Mouse (Mus musculus) kidney, embryonic 16.5 days (tissue): Measurements from ENCODE around the gene Zfp978. TPM values are rescaled to one million over a fixed set of nuclear protein-coding genes. Genes with fewer than 3 reads are reported as not detected.
"Not testable (repeated sequence)": the region's sequence is repeated elsewhere in the genome, so short reads cannot be mapped to it uniquely, and the experiment has no call there.

ENCODE experiments used
- ATAC-seq: fragments of 200-750 bp; cut with Nextera tagmentation; 2 replicates; pipeline ENCODE4 v1.8.0; 2017; ENCODE audit warnings: moderate TSS enrichment; ENCODE audit not compliant: low FRiP score, low TSS enrichment
- H3K27ac ChIP-seq: fragments of 300-500 bp; sonication (generic); 2 replicates; pipeline ENCODE4 v1.5.1; 2014; ENCODE audit warnings: low read length
- H3K27me3 ChIP-seq: fragments of 300-500 bp; sonication (generic); 2 replicates; pipeline ENCODE4 v1.6.1; 2014; ENCODE audit warnings: low read length, control low read depth, mixed read lengths; ENCODE audit not compliant: insufficient read depth
- H3K36me3 ChIP-seq: fragments of 300-500 bp; sonication (generic); 2 replicates; pipeline ENCODE4 v1.6.1; 2014; ENCODE audit warnings: low read length, control low read depth, mixed read lengths; ENCODE audit not compliant: insufficient read depth
- H3K4me1 ChIP-seq: fragments of 300-500 bp; sonication (generic); 2 replicates; pipeline ENCODE4 v1.6.1; 2014; ENCODE audit warnings: low read length, control low read depth, mixed read lengths; ENCODE audit not compliant: insufficient read depth
- H3K4me2 ChIP-seq: fragments of 300-500 bp; sonication (generic); replicated peaks from 2 replicates; pipeline ENCODE4 v1.6.1; 2014; ENCODE audit warnings: low read depth, low read length
- H3K4me3 ChIP-seq: fragments of 300-500 bp; sonication (generic); 2 replicates; pipeline ENCODE4 v1.5.1; 2014; ENCODE audit warnings: mild to moderate bottlenecking, low read length
- H3K9ac ChIP-seq: fragments of 300-500 bp; sonication (generic); replicated peaks from 2 replicates; pipeline ENCODE4 v1.6.1; 2014; ENCODE audit warnings: low read length
- H3K9me3 ChIP-seq: fragments of 300-500 bp; sonication (generic); 2 replicates; pipeline ENCODE4 v1.6.1; 2016; ENCODE audit warnings: low read length, control low read depth
- whole genome bisulfite sequencing: fragments of 180-500 bp; shearing (Covaris S2); extraction: QIAGEN DNeasy Blood & Tissue Kit; methylation state at CpG from one replicate; pipeline ENCODE4 v1.1.7; 2014; 5-methylcytosine and 5-hydroxymethylcytosine counted together
- polyA plus RNA-seq: library from polyadenylated mRNA; unstranded; fragments of >200 nt; fragmentation: Nextera tagmentation; extraction: Ambion mirVana; gene quantifications from 2 replicates; pipeline ENCODE4 v1.2.1, GENCODE M21; 2015

Gene Zfp978
- polyA plus RNA-seq, 1 experiment from 2014 or later: not detected

DNA sequence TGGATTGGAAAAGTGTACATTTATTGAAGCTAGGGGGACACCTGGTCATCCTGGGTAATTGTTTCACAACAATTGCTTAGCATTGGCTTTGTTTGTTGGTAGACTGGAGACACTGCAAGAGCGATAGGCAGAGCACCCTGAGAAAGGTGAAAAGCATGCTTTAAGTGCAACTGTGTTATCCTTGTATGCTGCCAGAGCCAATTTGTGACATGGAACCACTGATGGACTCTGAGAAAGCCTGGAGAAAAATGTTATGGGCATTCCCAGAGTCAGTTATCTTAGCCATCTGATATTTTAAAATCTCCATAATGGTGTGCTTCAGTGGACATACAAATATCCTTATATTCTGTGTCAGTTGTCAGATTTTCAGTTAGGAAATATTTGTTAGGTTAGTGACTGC lies 60.2 kb downstream of the Zfp978 start:
- not testable (repeated sequence) for H3K4me2 ChIP-seq, H3K4me1 ChIP-seq, H3K27me3 ChIP-seq, H3K9ac ChIP-seq, ATAC-seq, H3K27ac ChIP-seq, H3K36me3 ChIP-seq, H3K4me3 ChIP-seq
- H3K9me3 ChIP-seq: peaks cover 59% of the 10 kb centered on the region
- WGBS: 36% methylated on average over 1 of the region's 1 CpGs

DNA sequence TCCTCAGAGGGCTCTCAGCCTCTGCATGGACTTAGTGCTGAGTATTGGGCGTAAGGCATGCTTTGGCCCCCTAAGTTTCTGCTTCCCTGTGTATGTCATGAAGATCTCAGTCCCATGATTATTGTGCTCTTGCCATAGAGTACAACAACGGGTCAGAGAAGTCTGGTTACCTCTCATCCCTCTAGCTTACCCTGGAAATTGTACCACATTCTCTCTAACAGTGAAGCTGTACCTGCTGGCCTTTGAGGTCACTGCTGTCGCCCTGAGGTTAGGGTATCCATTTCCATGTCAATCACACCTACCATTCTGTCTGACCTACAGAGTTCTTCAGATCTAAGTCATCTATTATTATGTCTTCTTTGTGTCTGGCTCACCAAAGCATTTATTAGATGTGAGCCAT lies 62.0 kb downstream of the Zfp978 start:
- 49% methylated on average over 3 of the region's 3 CpGs for WGBS

DNA sequence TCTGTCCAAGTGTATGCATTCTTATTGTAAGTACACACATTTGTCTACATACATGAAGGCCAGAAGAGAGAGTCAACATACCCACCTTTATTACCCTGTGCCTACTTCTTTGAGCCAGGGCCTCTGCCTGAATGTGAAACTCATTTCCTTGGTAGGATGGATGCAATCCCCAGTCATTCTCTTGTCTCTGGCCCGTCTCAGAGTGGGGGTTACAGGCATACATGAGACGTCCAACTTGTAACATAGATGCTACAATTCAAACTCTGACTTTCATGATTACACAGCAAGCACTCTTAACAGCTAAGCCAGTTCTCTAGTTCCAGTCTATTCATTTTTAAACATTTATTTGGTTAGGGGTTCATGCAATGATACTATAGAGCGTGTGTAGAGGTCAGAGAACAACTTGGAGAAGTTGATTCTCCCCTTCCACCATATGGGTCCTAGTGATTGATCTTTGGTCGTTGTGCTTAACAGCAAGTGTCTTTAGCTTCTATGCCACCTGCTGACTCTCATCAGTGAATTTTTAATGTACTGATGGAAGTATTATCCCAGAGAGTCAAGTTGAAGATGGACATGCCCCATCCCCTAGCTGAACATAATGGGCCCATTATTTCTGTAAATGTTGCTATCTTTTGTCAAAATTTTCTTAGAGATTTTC lies 62.7 kb downstream of the Zfp978 start:
- peaks cover 38% of the 10 kb centered on the region for H3K9me3 ChIP-seq
- 62% methylated on average over 4 of the region's 4 CpGs for WGBS
- H3K27me3 ChIP-seq: no peaks in the 10 kb centered on the region
- H3K4me3 ChIP-seq: no peak overlapping the region
- ATAC-seq: no peak
- H3K4me1 ChIP-seq: no peaks in the 10 kb centered on the region
- H3K36me3 ChIP-seq: no peaks in the 10 kb centered on the region
- H3K4me2 ChIP-seq: no peak overlapping the region
- no peak overlapping the region for H3K9ac ChIP-seq
- no peak overlapping the region for H3K27ac ChIP-seq

More for the DNA sequence above, 62.0 kb downstream of the Zfp978 start:
- Histone ChIP-seq H3K36me3 (no peaks in the 10 kb centered on the region), H3K9me3 (peaks cover 43% of the 10 kb centered on the region), H3K27ac (no peak overlapping the region), H3K9ac (no peak overlapping the region), H3K4me1 (no peaks in the 10 kb centered on the region), H3K27me3 (no peaks in the 10 kb centered on the region), H3K4me3 (no peak overlapping the region), H3K4me2 (no peak overlapping the region)
- ATAC-seq: peak; percentile 21; the same call in 1 of the 2 replicates

DNA sequence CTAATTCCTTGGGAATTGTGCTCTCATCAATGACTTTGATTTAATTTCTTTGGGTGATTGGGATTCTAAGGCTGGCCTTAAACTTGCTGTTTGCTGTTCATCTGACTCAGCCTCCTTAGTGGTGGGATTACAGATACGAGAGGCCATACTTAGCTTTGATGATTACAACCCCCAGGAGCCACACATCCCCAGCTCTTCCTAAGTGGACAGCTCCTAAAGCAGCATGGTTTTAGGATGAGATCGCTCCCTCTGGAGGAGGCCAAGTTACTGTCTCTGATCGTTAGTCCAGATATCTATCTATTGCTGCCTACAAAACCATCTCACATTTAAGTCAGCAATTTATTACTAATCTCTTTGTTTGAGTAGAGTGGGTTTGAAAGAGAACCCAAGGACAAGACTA lies 63.3 kb downstream of the Zfp978 start:
- not testable (repeated sequence) for H3K27me3 ChIP-seq, H3K27ac ChIP-seq, ATAC-seq, H3K9ac ChIP-seq, H3K4me3 ChIP-seq, H3K36me3 ChIP-seq, H3K4me1 ChIP-seq, H3K4me2 ChIP-seq
- WGBS: 46% methylated on average over 3 of the region's 3 CpGs
- peaks cover 34% of the 10 kb centered on the region for H3K9me3 ChIP-seq

DNA sequence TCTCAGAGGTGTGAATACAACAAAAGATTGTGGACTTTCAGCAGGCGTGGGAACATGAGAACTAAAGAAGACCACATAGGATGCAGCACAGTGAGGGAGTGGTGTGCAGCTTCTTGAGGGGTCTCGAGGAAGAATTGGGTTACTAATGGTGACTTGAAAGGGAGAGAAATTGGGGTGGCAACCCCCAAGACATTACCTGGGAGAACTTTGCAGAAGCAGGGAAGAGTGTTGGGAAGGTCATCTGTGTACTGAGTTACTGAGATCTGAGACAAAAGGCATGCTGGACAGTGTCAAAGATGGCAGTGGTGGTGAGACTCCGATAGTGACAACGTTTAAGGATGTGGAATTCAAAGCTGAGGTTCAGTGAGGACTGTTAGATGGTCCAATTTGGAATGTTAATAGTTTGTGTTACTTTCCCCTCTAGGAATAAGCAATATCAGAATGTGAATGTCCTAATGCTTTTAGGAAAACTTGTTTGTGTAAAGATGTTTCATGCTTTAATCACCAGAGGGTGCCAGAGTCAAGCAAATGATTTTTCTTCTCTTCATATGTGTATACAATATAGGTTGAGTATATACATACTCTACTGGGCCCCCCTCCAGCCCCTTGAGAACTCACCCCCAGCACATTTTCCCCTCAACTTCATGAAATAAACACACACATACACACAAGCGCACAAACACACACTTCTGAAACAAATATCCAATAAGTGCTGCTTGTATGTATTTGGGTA lies 64.7 kb downstream of the Zfp978 start:
- not testable (repeated sequence) for H3K36me3 ChIP-seq, H3K4me1 ChIP-seq, H3K4me3 ChIP-seq, H3K27me3 ChIP-seq, H3K4me2 ChIP-seq, H3K27ac ChIP-seq, H3K9ac ChIP-seq
- WGBS: 49% methylated on average over 5 of the region's 5 CpGs
- peaks cover 34% of the 10 kb centered on the region for H3K9me3 ChIP-seq
- 0 out of 2 replicates have a peak, but pooled peaks have one; percentile 6 for ATAC-seq

DNA sequence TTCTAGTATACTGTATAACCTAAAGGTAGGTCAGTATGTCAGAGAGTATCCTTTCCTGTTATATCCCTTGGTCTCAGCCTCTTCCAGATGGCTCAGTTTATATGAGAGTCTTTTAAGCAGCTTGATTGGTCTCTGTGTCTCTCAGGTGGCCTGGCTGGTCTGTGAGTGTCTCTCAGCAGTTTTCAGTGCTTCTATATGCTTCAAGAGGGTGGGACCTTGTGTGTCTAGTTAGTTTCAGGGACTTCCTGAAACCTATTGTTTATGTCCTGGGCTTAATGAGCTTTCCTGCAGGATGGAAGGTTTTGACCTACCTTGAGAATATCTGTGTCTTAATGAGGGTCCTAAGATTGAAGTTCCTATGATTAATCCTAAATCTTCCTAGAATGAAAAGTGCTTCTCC lies 69.5 kb downstream of the Zfp978 start:
- no peak for ATAC-seq
- H3K4me3 ChIP-seq: no peak overlapping the region
- no peak overlapping the region for H3K9ac ChIP-seq
- H3K9me3 ChIP-seq: peaks cover 33% of the 10 kb centered on the region
- H3K4me2 ChIP-seq: no peak overlapping the region
- H3K27ac ChIP-seq: no peak overlapping the region
- H3K27me3 ChIP-seq: no peaks in the 10 kb centered on the region
- H3K4me1 ChIP-seq: no peaks in the 10 kb centered on the region
- H3K36me3 ChIP-seq: no peaks in the 10 kb centered on the region

DNA sequence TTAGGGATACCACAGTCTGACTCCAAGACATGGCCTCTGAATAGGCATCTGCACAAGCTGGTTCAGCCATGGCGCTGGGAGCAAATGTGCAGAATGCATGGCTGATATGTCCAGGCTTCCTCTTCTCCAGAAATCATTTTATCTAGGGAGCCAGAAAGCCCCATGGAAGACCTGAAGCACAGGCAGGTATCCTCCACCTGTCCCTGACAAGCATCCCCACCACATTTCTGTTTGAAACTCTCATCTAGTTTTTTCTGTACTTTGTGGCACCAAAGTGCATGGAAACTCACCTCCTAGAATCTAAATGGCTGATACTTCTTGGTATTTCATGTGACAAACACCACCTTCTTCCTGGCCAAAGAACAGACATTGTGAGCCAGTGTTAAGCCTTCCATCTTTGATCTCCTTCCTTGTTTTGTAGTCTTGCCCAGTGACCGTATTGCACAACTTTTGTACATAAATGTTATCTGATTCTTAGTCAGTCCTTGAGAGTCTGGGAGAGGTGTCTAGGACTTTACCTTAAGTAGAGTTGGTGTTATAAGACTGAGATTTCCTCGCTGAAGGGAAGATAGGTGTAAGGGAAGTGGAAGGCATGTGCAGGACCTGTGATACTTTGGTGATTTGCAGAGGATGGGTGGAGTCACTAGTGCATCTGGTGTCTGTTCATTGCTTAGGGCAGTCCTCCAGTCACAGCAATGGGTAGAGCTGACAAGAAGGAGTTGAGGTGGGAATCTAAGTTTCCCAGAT lies 70.8 kb downstream of the Zfp978 start:
- not testable (repeated sequence) for H3K4me3 ChIP-seq, H3K4me1 ChIP-seq, H3K9ac ChIP-seq, H3K27me3 ChIP-seq, H3K27ac ChIP-seq, H3K36me3 ChIP-seq, H3K4me2 ChIP-seq
- ATAC-seq: peak; percentile 33
- H3K9me3 ChIP-seq: peaks cover 34% of the 10 kb centered on the region
- WGBS: 73% methylated on average over 3 of the region's 3 CpGs

DNA sequence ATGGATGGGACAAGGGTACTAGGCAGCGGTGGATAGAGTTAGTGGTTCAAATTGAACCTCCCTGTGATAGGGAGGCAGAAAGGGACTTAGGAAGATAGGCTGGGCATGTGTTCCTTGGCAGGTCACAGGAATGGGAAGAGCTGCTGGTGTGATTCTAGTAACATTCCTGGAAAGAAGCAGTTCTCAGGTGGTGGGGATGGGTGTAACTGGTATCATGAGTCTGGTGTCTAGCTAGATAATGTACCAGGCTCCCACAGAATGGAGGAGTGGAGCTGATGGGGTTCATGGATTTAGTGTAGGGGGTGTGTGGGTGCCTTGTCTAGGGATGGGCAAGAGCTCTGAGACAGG lies 71.3 kb downstream of the Zfp978 start:
- ATAC-seq: peak; percentile 30
- no peaks in the 10 kb centered on the region for H3K27me3 ChIP-seq
- no peak overlapping the region for H3K27ac ChIP-seq
- no peak overlapping the region for H3K9ac ChIP-seq
- H3K36me3 ChIP-seq: no peaks in the 10 kb centered on the region
- 91% methylated on average over 1 of the region's 1 CpGs for WGBS
- H3K4me2 ChIP-seq: no peak overlapping the region
- H3K4me3 ChIP-seq: no peak overlapping the region
- H3K9me3 ChIP-seq: peaks cover 37% of the 10 kb centered on the region
- H3K4me1 ChIP-seq: no peaks in the 10 kb centered on the region

DNA sequence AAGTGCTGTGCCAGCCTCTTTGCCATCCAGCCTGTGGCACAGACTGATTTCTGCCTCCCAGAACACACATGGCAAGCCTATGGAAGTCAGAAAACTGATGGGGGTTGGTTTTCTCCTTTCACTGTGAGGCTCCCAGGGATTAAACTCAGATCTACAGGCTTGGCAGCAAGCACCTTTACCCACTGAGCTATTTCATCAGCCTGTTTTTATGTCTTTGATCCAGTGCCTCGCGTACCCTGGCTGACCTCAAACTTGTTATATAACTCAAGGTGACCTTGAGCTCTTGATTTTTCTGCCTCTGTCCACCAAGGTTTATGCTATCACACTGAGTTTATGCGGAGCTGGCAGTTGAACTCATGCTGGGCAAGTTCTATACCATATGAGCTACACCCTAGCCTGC lies 71.9 kb downstream of the Zfp978 start:
- 40% methylated on average over 3 of the region's 3 CpGs for WGBS
- Histone ChIP-seq H3K9me3 (peaks cover 37% of the 10 kb centered on the region), H3K9ac (no peak overlapping the region), H3K36me3 (no peaks in the 10 kb centered on the region), H3K4me1 (no peaks in the 10 kb centered on the region), H3K4me2 (no peak overlapping the region), H3K4me3 (no peak overlapping the region), H3K27me3 (no peaks in the 10 kb centered on the region), H3K27ac (no peak overlapping the region)
- 0 out of 2 replicates have a peak, but pooled peaks have one; percentile 36 for ATAC-seq

DNA sequence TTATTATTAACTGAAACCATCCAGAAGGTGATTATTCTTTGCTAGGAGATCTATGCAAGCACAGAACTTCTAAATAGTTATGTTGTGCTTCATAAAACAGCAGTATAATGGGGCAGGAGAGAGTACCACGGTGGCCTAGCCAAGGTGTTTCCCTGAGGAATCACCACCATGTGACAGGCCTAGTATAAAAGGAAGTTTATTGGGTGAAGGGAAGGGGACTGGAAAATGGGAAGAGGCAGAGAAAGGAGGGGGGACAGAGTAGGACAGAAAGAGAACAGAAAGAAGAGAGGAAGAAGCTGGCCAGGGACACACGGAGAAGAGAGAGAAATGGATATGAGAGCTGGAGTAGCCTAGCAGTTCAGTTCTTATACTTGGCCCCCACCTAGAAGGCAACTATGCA lies 72.8 kb downstream of the Zfp978 start:
- no peaks in the 10 kb centered on the region for H3K36me3 ChIP-seq
- peaks cover 37% of the 10 kb centered on the region for H3K9me3 ChIP-seq
- ATAC-seq: no peak
- no peak overlapping the region for H3K4me3 ChIP-seq
- H3K4me1 ChIP-seq: no peaks in the 10 kb centered on the region
- no peak overlapping the region for H3K9ac ChIP-seq
- no peak overlapping the region for H3K27ac ChIP-seq
- H3K4me2 ChIP-seq: no peak overlapping the region
- WGBS: 44% methylated on average over 2 of the region's 2 CpGs
- H3K27me3 ChIP-seq: no peaks in the 10 kb centered on the region
